Mouse (Mus musculus) myocyte (in vitro differentiated cells): ENCODE data around the gene Zbtb43.

Experiments
- MAX ChIP-seq: IDR thresholded peaks from one replicate; pipeline ENCODE4 v1.6.1; 2011; ENCODE audit warnings: low read depth, mild to moderate bottlenecking, control low read depth
- MYOD1 ChIP-seq, 3 experiments: IDR thresholded peaks; one replicate each; pipeline ENCODE4 v1.6.1; 2011; ENCODE audit warnings: control low read depth in 2 of 3, low read depth in 2 of 3, mild to moderate bottlenecking in 2 of 3, moderate library complexity in 1 of 3; ENCODE audit not compliant: insufficient read length in 2 of 3, control insufficient read depth in 1 of 3
- POLR2A ChIP-seq: IDR thresholded peaks from one replicate; pipeline ENCODE4 v1.6.1; 2011; ENCODE audit warnings: low read depth, mild to moderate bottlenecking, control low read depth, moderate library complexity; ENCODE audit not compliant: insufficient read length
- POLR2AphosphoS2 ChIP-seq: IDR thresholded peaks from one replicate; pipeline ENCODE4 v1.6.1; 2011; ENCODE audit warnings: low read depth, control low read depth; ENCODE audit not compliant: insufficient read length
- SRF ChIP-seq: IDR thresholded peaks from one replicate; pipeline ENCODE4 v1.6.1; 2011; ENCODE audit warnings: low read depth; ENCODE audit not compliant: control insufficient read depth, insufficient read length
- TCF12 ChIP-seq: IDR thresholded peaks from one replicate; pipeline ENCODE4 v1.6.1; 2011; ENCODE audit warnings: mild to moderate bottlenecking, control low read depth; ENCODE audit not compliant: poor library complexity, insufficient read depth, severe bottlenecking
- USF1 ChIP-seq: IDR thresholded peaks from one replicate; pipeline ENCODE4 v1.6.1; 2011; ENCODE audit warnings: low read depth, mild to moderate bottlenecking, control low read depth, moderate library complexity

DNA sequence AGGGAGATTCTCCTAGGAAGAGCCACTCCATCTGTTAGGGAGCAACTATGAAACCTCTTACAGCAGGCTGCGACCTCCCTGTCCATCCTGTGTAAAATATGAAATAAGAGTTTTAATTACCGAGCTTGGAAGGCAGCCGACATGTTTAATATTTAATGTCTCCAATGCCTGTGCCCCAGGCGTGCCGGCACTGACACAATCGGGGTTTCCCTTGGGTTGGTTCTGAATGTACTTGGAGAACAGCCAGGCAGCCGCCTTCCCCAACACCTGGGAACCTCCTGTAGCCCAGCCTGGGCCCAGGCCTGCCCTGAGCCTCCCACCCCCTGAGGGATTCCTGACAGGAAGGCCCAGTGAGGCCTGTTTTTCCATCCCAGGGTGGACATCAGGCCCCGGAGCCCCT, 19.0 kb upstream of the Zbtb43 start:
- no peak for TF ChIP-seq POLR2A
- TF ChIP-seq MAX = no peak
- no peak for TF ChIP-seq POLR2AphosphoS2
- TF ChIP-seq TCF12 = no peak
- no peak for TF ChIP-seq USF1
- TF ChIP-seq MYOD1 (IDR thresholded peaks at IDR 0.05; ENCODE audit: control insufficient read depth in 1 of 3, insufficient read length in 2 of 3, low read depth in 2 of 3) = no peak
- TF ChIP-seq SRF = no peak
